Mouse (Mus musculus): ENCODE measurements around the gene Erc2. TPM values are rescaled to one million over a fixed set of nuclear protein-coding genes. Genes with fewer than 3 reads are reported as not detected.

The Erc2 gene
- polyA plus RNA-seq, 2 experiments = 4.9 to 6.5 TPM

DNA sequence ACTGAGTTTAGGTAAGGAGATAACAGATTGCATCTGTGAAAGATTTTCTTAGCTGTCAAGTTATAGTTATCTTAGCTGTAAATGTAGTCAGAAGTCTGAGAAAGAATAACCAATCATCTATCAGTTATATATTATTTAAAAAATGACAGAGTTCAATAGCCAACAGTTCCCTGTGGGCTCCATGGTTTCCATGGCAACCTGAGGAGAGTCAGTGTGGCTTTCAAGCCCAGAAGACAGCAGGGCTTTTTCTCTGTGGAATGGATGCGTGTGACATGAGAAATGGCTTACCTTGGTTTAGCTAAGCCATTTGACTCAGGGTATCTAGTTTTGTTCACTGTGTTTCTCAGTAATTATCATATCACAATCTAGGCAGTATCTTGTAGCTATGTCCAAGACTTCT is 117.2 kb downstream of the Erc2 start:
- Histone ChIP-seq H3K4me3 (replicated peaks; ENCODE audit: low read length) (no peak overlapping the region), H3K27me3 (ENCODE audit: control insufficient read depth, insufficient read depth, low read length) (no peaks in the 10 kb centered on the region), H3K9me3 (ENCODE audit: control insufficient read depth, low read length) (no peaks in the 10 kb centered on the region), H3K4me1 (ENCODE audit: control insufficient read depth, insufficient read depth, low read length) (no peaks in the 10 kb centered on the region), H3K4me2 (replicated peaks; ENCODE audit: low read depth, low read length, severe bottlenecking) (no peak overlapping the region), H3K36me3 (ENCODE audit: control insufficient read depth, insufficient read depth, low read length) (no peaks in the 10 kb centered on the region), H3K27ac (replicated peaks; ENCODE audit: low read depth, low read length) (no peak overlapping the region), H3K9ac (ENCODE audit: low read depth, low read length, severe bottlenecking) (no peak overlapping the region)
- 69% methylated on average over 1 of the region's 1 CpGs for WGBS
- no peak for DNase-seq (ENCODE audit: low spot score)
- TF ChIP-seq POLR2A (IDR thresholded peaks at IDR 0.05; ENCODE audit: borderline replicate concordance, extremely low read depth, insufficient read depth, insufficient read length) = no peak
- ATAC-seq (ENCODE audit: low FRiP score, low read depth) = no peak

DNA sequence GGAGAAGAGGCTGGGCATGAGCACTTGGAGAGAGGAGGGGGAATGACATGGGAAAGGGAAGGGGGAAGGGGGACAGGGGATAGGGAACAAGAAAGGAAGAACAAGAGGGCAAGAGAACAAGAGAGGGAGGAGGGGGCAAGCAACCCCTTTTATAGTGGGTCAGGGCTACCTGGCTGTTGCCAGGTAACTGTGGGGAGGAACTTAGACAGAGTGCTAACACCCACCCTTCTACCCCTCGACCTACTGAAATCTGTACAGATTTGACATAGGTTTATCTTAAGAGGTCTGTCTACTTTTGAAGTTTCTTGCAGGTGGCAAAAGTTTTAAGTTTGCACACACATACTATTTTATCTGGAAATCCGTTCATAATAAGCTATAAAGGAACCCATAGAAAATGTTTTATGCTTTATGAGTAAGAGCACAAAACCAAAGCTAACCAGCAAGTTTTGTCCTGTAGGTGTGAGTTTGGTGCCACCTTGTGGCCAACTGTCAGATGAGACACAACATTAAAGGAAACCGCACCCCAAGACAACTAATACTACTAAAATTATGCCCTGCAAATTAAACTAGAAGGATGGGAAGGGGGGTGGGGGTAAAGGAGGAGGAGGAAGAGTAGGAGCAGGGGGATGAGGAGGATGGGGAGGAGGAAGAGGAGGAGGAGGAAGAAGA is 119.2 kb downstream of the Erc2 start:
- DNase-seq (ENCODE audit: low spot score) (peak; percentile 82), ATAC-seq (ENCODE audit: low FRiP score, low read depth) (no peak)
- Histone ChIP-seq H3K4me2 (replicated peaks; ENCODE audit: low read depth, low read length, severe bottlenecking) (no peak overlapping the region), H3K27me3 (ENCODE audit: control insufficient read depth, insufficient read depth, low read length) (no peaks in the 10 kb centered on the region), H3K4me3 (replicated peaks; ENCODE audit: low read length) (no peak overlapping the region), H3K9ac (ENCODE audit: low read depth, low read length, severe bottlenecking) (no peak overlapping the region), H3K9me3 (ENCODE audit: control insufficient read depth, low read length) (no peaks in the 10 kb centered on the region), H3K4me1 (ENCODE audit: control insufficient read depth, insufficient read depth, low read length) (no peaks in the 10 kb centered on the region), H3K27ac (replicated peaks; ENCODE audit: low read depth, low read length) (no peak overlapping the region), H3K36me3 (ENCODE audit: control insufficient read depth, insufficient read depth, low read length) (no peaks in the 10 kb centered on the region)
- 19% methylated on average over 3 of the region's 3 CpGs for WGBS
- no peak for TF ChIP-seq POLR2A (IDR thresholded peaks at IDR 0.05; ENCODE audit: borderline replicate concordance, extremely low read depth, insufficient read depth, insufficient read length)

DNA sequence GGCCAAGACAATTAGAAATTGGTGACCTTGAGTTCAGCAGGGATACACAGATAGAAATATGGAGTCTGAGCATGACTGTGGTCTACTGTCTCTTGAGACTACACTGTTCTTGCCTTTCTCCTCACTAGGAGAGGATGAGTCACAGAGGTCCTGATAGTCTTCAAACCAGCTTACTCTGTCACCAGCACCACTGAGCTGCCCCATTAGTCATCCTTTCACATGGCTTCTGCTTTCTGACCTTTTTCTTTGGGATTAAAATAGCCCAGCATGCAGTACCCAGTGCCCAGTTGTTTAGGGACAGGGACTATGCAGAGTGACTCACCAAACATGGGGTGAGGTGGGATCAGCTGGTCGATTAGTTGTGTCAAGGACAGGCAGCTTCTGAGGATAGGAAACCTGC is 132.1 kb downstream of the Erc2 start:
- Histone ChIP-seq H3K4me2 (replicated peaks; ENCODE audit: low read depth, low read length, severe bottlenecking) (no peak overlapping the region), H3K27ac (replicated peaks; ENCODE audit: low read depth, low read length) (no peak overlapping the region)

GRCm38 (mm10) chr14:27756901-27757300 is 134.7 kb downstream of the Erc2 start:
- no peak overlapping the region for H3K4me2 ChIP-seq (replicated peaks; ENCODE audit: low read depth, low read length, severe bottlenecking)
- no peaks in the 10 kb centered on the region for H3K27me3 ChIP-seq (ENCODE audit: control insufficient read depth, insufficient read depth, low read length)
- H3K4me1 ChIP-seq (ENCODE audit: control insufficient read depth, insufficient read depth, low read length) = peaks cover 8% of the 10 kb centered on the region
- no peaks in the 10 kb centered on the region for H3K36me3 ChIP-seq (ENCODE audit: control insufficient read depth, insufficient read depth, low read length)
- ATAC-seq (ENCODE audit: low FRiP score, low read depth) = no peak
- DNase-seq (ENCODE audit: low spot score) = no peak
- no peak for TF ChIP-seq POLR2A (IDR thresholded peaks at IDR 0.05; ENCODE audit: borderline replicate concordance, extremely low read depth, insufficient read depth, insufficient read length)
- H3K9ac ChIP-seq (ENCODE audit: low read depth, low read length, severe bottlenecking) = no peak overlapping the region
- 87% methylated on average over 5 of the region's 5 CpGs for WGBS
- no peak overlapping the region for H3K4me3 ChIP-seq (replicated peaks; ENCODE audit: low read length)
- no peaks in the 10 kb centered on the region for H3K9me3 ChIP-seq (ENCODE audit: control insufficient read depth, low read length)
- H3K27ac ChIP-seq (replicated peaks; ENCODE audit: low read depth, low read length) = no peak overlapping the region

More for the DNA sequence above, 132.1 kb downstream of the Erc2 start:
- Histone ChIP-seq H3K4me1 (ENCODE audit: control insufficient read depth, insufficient read depth, low read length) (no peaks in the 10 kb centered on the region), H3K27me3 (ENCODE audit: control insufficient read depth, insufficient read depth, low read length) (no peaks in the 10 kb centered on the region), H3K9ac (ENCODE audit: low read depth, low read length, severe bottlenecking) (no peak overlapping the region), H3K36me3 (ENCODE audit: control insufficient read depth, insufficient read depth, low read length) (no peaks in the 10 kb centered on the region), H3K9me3 (ENCODE audit: control insufficient read depth, low read length) (no peaks in the 10 kb centered on the region), H3K4me3 (replicated peaks; ENCODE audit: low read length) (no peak overlapping the region)
- 84% methylated on average over 1 of the region's 1 CpGs for WGBS
- TF ChIP-seq POLR2A (IDR thresholded peaks at IDR 0.05; ENCODE audit: borderline replicate concordance, extremely low read depth, insufficient read depth, insufficient read length) = no peak
- ATAC-seq (ENCODE audit: low FRiP score, low read depth) (no peak), DNase-seq (ENCODE audit: low spot score) (no peak)

DNA sequence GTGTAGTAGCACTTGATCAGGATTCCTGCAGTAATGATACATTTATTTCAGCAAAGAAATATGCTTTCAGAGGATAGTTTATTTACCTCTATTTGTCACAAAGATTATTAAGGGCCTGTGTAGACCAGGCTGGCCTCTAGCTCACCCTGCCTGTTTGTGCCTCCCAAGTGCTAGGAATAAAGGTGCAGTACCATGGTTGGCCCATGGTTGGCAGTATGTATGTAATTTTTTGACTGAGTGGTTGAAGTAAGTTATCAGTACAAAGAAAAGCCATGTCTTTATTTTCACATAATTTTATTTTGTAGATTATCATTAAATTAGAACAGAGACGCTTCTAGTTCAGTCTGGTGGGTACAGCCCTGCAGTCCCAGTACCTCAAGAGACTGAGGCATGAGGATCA is 136.0 kb downstream of the Erc2 start:
- WGBS = 71% methylated on average over 1 of the region's 1 CpGs
- Histone ChIP-seq H3K4me2 (replicated peaks; ENCODE audit: low read depth, low read length, severe bottlenecking) (no peak overlapping the region), H3K36me3 (ENCODE audit: control insufficient read depth, insufficient read depth, low read length) (no peaks in the 10 kb centered on the region), H3K27ac (replicated peaks; ENCODE audit: low read depth, low read length) (no peak overlapping the region), H3K4me3 (replicated peaks; ENCODE audit: low read length) (no peak overlapping the region), H3K9me3 (ENCODE audit: control insufficient read depth, low read length) (no peaks in the 10 kb centered on the region), H3K27me3 (ENCODE audit: control insufficient read depth, insufficient read depth, low read length) (no peaks in the 10 kb centered on the region), H3K9ac (ENCODE audit: low read depth, low read length, severe bottlenecking) (no peak overlapping the region), H3K4me1 (ENCODE audit: control insufficient read depth, insufficient read depth, low read length) (peaks cover 8% of the 10 kb centered on the region)
- DNase-seq (ENCODE audit: low spot score) (no peak), ATAC-seq (ENCODE audit: low FRiP score, low read depth) (no peak)
- TF ChIP-seq POLR2A (IDR thresholded peaks at IDR 0.05; ENCODE audit: borderline replicate concordance, extremely low read depth, insufficient read depth, insufficient read length) = no peak

Measured in limb, embryonic 14.5 days (tissue).